Mouse (Mus musculus) forebrain, embryonic 13.5 days (tissue): ENCODE results near the gene Sox3. TPM values are rescaled to one million over a fixed set of nuclear protein-coding genes. Genes with fewer than 3 reads are reported as not detected.

Experiments used
- ATAC-seq: fragments of 200-750 bp; cut with Nextera tagmentation; 2 replicates; pipeline ENCODE4 v1.8.0; 2017
- H3K27ac ChIP-seq: fragments of 300-500 bp; sonication (generic); 2 replicates; pipeline ENCODE4 v1.5.1; 2015; ENCODE audit warnings: inconsistent platforms, mild to moderate bottlenecking, moderate library complexity
- H3K27me3 ChIP-seq: fragments of 300-500 bp; sonication (generic); 2 replicates; pipeline ENCODE4 v1.6.1; 2015; ENCODE audit warnings: mild to moderate bottlenecking, inconsistent platforms
- H3K36me3 ChIP-seq: fragments of 300-500 bp; sonication (generic); 2 replicates; pipeline ENCODE4 v1.6.1; 2015; ENCODE audit warnings: mild to moderate bottlenecking, inconsistent platforms; ENCODE audit not compliant: poor library complexity, severe bottlenecking
- H3K4me1 ChIP-seq: fragments of 300-500 bp; sonication (generic); 2 replicates; pipeline ENCODE4 v1.6.1; 2015; ENCODE audit warnings: inconsistent platforms
- H3K4me2 ChIP-seq: fragments of 300-500 bp; sonication (generic); 2 replicates; pipeline ENCODE4 v1.6.1; 2015; ENCODE audit warnings: inconsistent platforms, mild to moderate bottlenecking, moderate library complexity
- H3K4me3 ChIP-seq: fragments of 300-500 bp; sonication (generic); 2 replicates; pipeline ENCODE4 v1.5.1; 2015; ENCODE audit warnings: mild to moderate bottlenecking, inconsistent platforms
- H3K9ac ChIP-seq: fragments of 300-500 bp; sonication (generic); 2 replicates; pipeline ENCODE4 v1.6.1; 2015; ENCODE audit warnings: mild to moderate bottlenecking, inconsistent platforms
- H3K9me3 ChIP-seq: fragments of 300-500 bp; sonication (generic); replicated peaks from 2 replicates; pipeline ENCODE4 v1.6.1; 2016; ENCODE audit warnings: inconsistent platforms
- WGBS: fragments of 180-500 bp; shearing (Covaris S2); methylation state at CpG from one replicate; pipeline ENCODE4 v1.1.7; 2015; 5-methylcytosine and 5-hydroxymethylcytosine counted together
- polyA plus RNA-seq: library from polyadenylated mRNA; unstranded; fragments of >200 nt; fragmentation: Nextera tagmentation; extraction: Ambion mirVana; gene quantifications from 2 replicates; pipeline ENCODE4 v1.2.1, GENCODE M21; 2015

Sox3 gene
- polyA plus RNA-seq, 1 experiment from 2014 or later: 6.2 TPM

- Histone ChIP-seq H3K36me3 (no peaks in the 10 kb centered on the region), H3K9ac (peak overlapping the region; percentile 78; the same call in 1 of the 2 replicates), H3K4me1 (no peaks in the 10 kb centered on the region), H3K27ac (no peak overlapping the region), H3K9me3 (no peaks in the 10 kb centered on the region), H3K4me3 (peak overlapping the region; percentile 64), H3K4me2 (peak overlapping the region; percentile 67), H3K27me3 (no peaks in the 10 kb centered on the region)
- WGBS: 16% methylated on average over 15 of the region's 17 CpGs
- no peak for ATAC-seq
Observed at GRCm38 (mm10) chrX:60889956-60890485, 3.2 kb downstream of the Sox3 start.
